Mouse (Mus musculus): ENCODE measurements around the gene Gatb. TPM values are rescaled to one million over a fixed set of nuclear protein-coding genes. Genes with fewer than 3 reads are reported as not detected.

Gene Gatb
- polyA plus RNA-seq, 1 experiment, result 0.07 TPM

- no peaks in the 10 kb centered on the region for H3K36me3 ChIP-seq (ENCODE audit: control insufficient read depth)
- no peak overlapping the region for H3K4me3 ChIP-seq (replicated peaks)
- TF ChIP-seq GATA1 (IDR thresholded peaks at IDR 0.05; ENCODE audit: low read length), result no peak
- TF ChIP-seq TAL1 (IDR thresholded peaks at IDR 0.05; ENCODE audit: low read length), result no peak
- no peaks in the 10 kb centered on the region for H3K27me3 ChIP-seq (ENCODE audit: control insufficient read depth)
- peaks cover 30% of the 10 kb centered on the region for H3K4me1 ChIP-seq (ENCODE audit: control insufficient read depth)
- no peaks in the 10 kb centered on the region for H3K9me3 ChIP-seq (ENCODE audit: control insufficient read depth, low read length)
Measured at GRCm38 (mm10) chr3:85679312-85679933, 105.5 kb downstream of the Gatb start.

GRCm38 (mm10) chr3:85679960-85680359 is 106.0 kb downstream of the Gatb start:
- no peaks in the 10 kb centered on the region for H3K9me3 ChIP-seq (ENCODE audit: control insufficient read depth, low read length)
- no peaks in the 10 kb centered on the region for H3K36me3 ChIP-seq (ENCODE audit: control insufficient read depth)
- H3K4me1 ChIP-seq (ENCODE audit: control insufficient read depth), result peaks cover 30% of the 10 kb centered on the region
- H3K4me3 ChIP-seq (replicated peaks), result no peak overlapping the region
- TF ChIP-seq GATA1 (IDR thresholded peaks at IDR 0.05; ENCODE audit: low read length), result no peak
- TF ChIP-seq TAL1 (IDR thresholded peaks at IDR 0.05; ENCODE audit: low read length), result no peak
- no peaks in the 10 kb centered on the region for H3K27me3 ChIP-seq (ENCODE audit: control insufficient read depth)

DNA sequence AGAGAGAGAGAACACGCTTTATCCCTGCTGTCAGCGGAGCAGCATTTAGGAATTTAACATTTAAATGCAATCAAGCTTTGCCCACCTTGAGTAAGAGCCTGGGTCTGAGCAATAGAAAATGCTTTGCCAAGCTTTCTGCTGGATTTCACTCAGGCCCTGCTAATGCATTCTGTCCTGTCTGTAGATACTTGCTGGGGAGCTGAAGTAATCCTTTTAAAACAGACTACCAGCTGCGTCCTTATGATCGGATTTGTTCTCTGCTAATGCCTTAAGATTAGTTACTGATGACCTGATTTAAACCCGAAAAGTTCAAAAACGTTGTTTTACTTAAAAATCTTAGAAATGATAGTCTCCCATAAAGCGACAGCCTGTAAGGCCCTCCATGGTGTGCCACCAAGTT is 107.2 kb downstream of the Gatb start:
- H3K27me3 ChIP-seq (ENCODE audit: control insufficient read depth), result no peaks in the 10 kb centered on the region
- no peaks in the 10 kb centered on the region for H3K9me3 ChIP-seq (ENCODE audit: control insufficient read depth, low read length)
- no peak overlapping the region for H3K4me3 ChIP-seq (replicated peaks)
- TF ChIP-seq GATA1 (IDR thresholded peaks at IDR 0.05; ENCODE audit: low read length) (no peak), TAL1 (IDR thresholded peaks at IDR 0.05; ENCODE audit: low read length) (no peak)
- no peaks in the 10 kb centered on the region for H3K36me3 ChIP-seq (ENCODE audit: control insufficient read depth)
- H3K4me1 ChIP-seq (ENCODE audit: control insufficient read depth), result peaks cover 28% of the 10 kb centered on the region

DNA sequence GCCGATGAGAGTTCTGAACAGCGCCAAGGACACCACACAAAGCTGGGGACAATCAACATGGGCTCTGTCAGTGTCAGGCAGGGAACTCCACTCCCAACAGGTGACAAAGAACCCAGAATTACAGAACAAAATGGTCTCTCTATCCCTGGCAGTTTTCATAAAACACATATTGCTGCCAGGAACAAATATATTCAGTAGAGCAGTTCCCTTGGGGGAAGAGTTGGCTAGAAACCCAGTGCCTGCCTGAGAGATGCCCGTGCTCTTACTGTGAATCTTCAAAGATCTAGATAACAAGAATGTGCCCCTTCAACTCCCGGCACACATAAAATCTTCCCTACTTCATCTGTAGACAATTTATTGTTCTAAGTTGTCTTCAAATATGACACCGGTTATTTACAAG is 109.7 kb downstream of the Gatb start:
- Histone ChIP-seq H3K4me1 (ENCODE audit: control insufficient read depth) (peaks cover 14% of the 10 kb centered on the region), H3K9me3 (ENCODE audit: control insufficient read depth, low read length) (no peaks in the 10 kb centered on the region), H3K27me3 (ENCODE audit: control insufficient read depth) (0 out of 2 replicates have a peak, but pooled peaks cover 2% of the 10 kb centered on the region), H3K36me3 (ENCODE audit: control insufficient read depth) (no peaks in the 10 kb centered on the region), H3K4me3 (replicated peaks) (no peak overlapping the region)
- TF ChIP-seq TAL1 (IDR thresholded peaks at IDR 0.05; ENCODE audit: low read length) (no peak), GATA1 (IDR thresholded peaks at IDR 0.05; ENCODE audit: low read length) (no peak)

- H3K36me3 ChIP-seq (ENCODE audit: control insufficient read depth), result no peaks in the 10 kb centered on the region
- 0 out of 2 replicates have a peak, but pooled peaks cover 2% of the 10 kb centered on the region for H3K27me3 ChIP-seq (ENCODE audit: control insufficient read depth)
- H3K4me3 ChIP-seq (replicated peaks), result no peak overlapping the region
- TF ChIP-seq TAL1 (IDR thresholded peaks at IDR 0.05; ENCODE audit: low read length) (no peak), GATA1 (IDR thresholded peaks at IDR 0.05; ENCODE audit: low read length) (no peak)
- H3K9me3 ChIP-seq (ENCODE audit: control insufficient read depth, low read length), result no peaks in the 10 kb centered on the region
- H3K4me1 ChIP-seq (ENCODE audit: control insufficient read depth), result peaks cover 6% of the 10 kb centered on the region
Measured at GRCm38 (mm10) chr3:85685271-85685670, 111.4 kb downstream of the Gatb start.

DNA sequence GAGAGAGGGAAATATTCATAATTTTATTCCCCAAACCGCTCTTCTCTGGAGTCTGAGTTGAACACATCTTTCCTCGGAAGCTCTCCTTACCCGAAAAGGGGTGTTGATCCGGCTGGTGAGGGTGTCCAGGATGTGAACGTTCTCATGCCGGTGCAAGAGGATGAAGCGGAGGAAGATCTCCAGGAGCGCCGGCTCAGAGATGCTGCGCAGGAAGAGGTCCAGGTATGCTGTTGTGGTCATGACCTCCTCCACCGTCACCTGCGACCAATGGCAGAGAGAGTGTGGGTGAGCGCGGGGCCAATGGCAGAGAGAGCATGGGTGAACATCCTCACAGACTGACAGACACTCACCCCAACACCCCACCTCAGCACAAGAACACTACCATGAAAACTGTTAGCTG is 114.4 kb downstream of the Gatb start:
- TF ChIP-seq TAL1 (IDR thresholded peaks at IDR 0.05; ENCODE audit: low read length) (no peak), GATA1 (IDR thresholded peaks at IDR 0.05; ENCODE audit: low read length) (no peak)
- H3K27me3 ChIP-seq (ENCODE audit: control insufficient read depth), result 0 out of 2 replicates have a peak, but pooled peaks cover 2% of the 10 kb centered on the region
- H3K4me3 ChIP-seq (replicated peaks), result no peak overlapping the region
- no peaks in the 10 kb centered on the region for H3K4me1 ChIP-seq (ENCODE audit: control insufficient read depth)
- H3K36me3 ChIP-seq (ENCODE audit: control insufficient read depth), result no peaks in the 10 kb centered on the region
- H3K9me3 ChIP-seq (ENCODE audit: control insufficient read depth, low read length), result no peaks in the 10 kb centered on the region

DNA sequence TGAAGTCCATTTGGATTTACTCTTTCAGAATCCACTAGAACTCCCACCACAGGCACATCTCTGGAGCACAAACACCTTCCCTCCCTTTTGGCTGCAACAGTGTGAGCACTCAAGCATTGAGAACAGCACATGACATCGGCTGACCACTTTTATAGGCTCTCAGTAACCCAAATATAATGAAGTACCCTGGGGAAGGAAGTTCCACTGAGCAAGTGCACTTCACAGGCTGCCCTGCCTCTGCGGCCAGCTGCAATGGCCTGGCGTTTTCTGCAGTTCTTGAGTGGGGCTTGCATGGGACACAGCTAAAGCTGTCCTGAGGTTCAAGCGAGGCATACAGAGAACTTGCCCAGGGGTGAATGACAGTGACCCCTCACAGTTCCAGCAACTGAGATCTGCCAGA is 117.2 kb downstream of the Gatb start:
- Histone ChIP-seq H3K9me3 (ENCODE audit: control insufficient read depth, low read length) (no peaks in the 10 kb centered on the region), H3K36me3 (ENCODE audit: control insufficient read depth) (no peaks in the 10 kb centered on the region), H3K27me3 (ENCODE audit: control insufficient read depth) (0 out of 2 replicates have a peak, but pooled peaks cover 2% of the 10 kb centered on the region), H3K4me1 (ENCODE audit: control insufficient read depth) (no peaks in the 10 kb centered on the region), H3K4me3 (replicated peaks) (no peak overlapping the region)
- no peak for TF ChIP-seq GATA1 (IDR thresholded peaks at IDR 0.05; ENCODE audit: low read length)
- no peak for TF ChIP-seq TAL1 (IDR thresholded peaks at IDR 0.05; ENCODE audit: low read length)

DNA sequence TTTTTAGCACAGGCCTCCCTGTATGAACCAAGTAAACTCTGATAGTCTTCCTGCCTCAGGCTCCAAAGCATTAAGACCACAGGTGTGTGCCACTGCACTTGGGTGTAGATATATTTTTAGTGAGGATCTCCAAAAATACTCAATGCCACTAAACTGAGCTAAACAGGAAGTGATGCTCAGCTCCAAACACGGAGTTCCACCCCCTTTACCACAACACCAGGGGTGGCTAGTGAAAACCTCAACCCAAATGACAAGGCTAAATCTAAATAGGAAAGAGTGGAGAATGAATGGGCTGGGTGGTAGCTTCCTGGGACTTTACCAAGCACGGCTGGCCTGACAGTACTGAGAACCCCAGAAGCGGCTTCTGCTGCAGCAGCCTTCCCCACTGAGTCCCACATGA is 119.1 kb downstream of the Gatb start:
- H3K36me3 ChIP-seq (ENCODE audit: control insufficient read depth), result no peaks in the 10 kb centered on the region
- 0 out of 2 replicates have a peak, but pooled peaks cover 2% of the 10 kb centered on the region for H3K27me3 ChIP-seq (ENCODE audit: control insufficient read depth)
- no peaks in the 10 kb centered on the region for H3K4me1 ChIP-seq (ENCODE audit: control insufficient read depth)
- no peak overlapping the region for H3K4me3 ChIP-seq (replicated peaks)
- TF ChIP-seq GATA1 (IDR thresholded peaks at IDR 0.05; ENCODE audit: low read length) (no peak), TAL1 (IDR thresholded peaks at IDR 0.05; ENCODE audit: low read length) (no peak)
- H3K9me3 ChIP-seq (ENCODE audit: control insufficient read depth, low read length), result no peaks in the 10 kb centered on the region

DNA sequence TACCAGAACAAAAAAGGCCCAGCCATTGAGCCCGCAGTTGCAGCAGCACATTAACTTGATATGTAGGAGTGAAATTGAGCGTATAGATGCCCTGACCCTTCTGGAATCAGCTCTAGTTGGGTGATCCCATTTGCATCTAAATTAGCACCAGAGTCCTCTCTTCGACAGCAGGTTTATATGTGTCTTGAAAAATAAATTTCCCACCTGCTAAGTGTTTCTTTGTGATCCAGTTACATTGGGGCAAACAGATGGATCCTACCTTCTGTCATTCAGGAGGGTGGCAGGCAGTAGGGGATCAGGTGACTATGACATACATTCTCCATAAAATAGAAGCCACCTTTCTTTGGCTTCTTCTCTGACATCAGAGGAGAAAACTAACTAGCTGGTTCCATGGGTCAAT is 121.1 kb downstream of the Gatb start:
- H3K4me1 ChIP-seq (ENCODE audit: control insufficient read depth), result no peaks in the 10 kb centered on the region
- no peaks in the 10 kb centered on the region for H3K36me3 ChIP-seq (ENCODE audit: control insufficient read depth)
- H3K9me3 ChIP-seq (ENCODE audit: control insufficient read depth, low read length), result no peaks in the 10 kb centered on the region
- H3K27me3 ChIP-seq (ENCODE audit: control insufficient read depth), result no peaks in the 10 kb centered on the region
- no peak for TF ChIP-seq GATA1 (IDR thresholded peaks at IDR 0.05; ENCODE audit: low read length)
- no peak for TF ChIP-seq TAL1 (IDR thresholded peaks at IDR 0.05; ENCODE audit: low read length)
- no peak overlapping the region for H3K4me3 ChIP-seq (replicated peaks)

DNA sequence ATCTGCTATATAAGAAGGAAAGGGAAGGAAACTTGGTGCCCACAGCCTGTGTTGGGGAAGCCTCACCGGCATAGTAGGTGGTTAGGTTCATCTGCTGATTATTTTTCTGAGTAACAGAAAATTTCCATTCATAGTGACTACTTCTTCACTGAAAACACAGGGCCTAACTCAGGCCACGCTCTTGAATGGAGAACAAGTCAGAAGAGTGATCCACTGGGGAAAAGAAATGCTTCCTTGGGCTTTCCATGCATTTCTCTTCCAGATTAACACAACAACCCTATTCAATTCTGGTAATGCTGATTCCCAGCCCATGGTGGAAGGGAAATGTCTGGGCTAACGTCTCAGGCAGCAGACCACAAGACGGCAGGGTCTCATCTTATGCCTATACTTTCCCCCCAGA is 124.6 kb downstream of the Gatb start:
- Histone ChIP-seq H3K4me3 (replicated peaks) (no peak overlapping the region), H3K4me1 (ENCODE audit: control insufficient read depth) (no peaks in the 10 kb centered on the region), H3K9me3 (ENCODE audit: control insufficient read depth, low read length) (no peaks in the 10 kb centered on the region), H3K36me3 (ENCODE audit: control insufficient read depth) (no peaks in the 10 kb centered on the region), H3K27me3 (ENCODE audit: control insufficient read depth) (no peaks in the 10 kb centered on the region)
- TF ChIP-seq GATA1 (IDR thresholded peaks at IDR 0.05; ENCODE audit: low read length), result no peak
- TF ChIP-seq TAL1 (IDR thresholded peaks at IDR 0.05; ENCODE audit: low read length), result no peak
